Comparison of ENCODE assay signal across 32 mouse cellular contexts in the genomic region with DNA sequence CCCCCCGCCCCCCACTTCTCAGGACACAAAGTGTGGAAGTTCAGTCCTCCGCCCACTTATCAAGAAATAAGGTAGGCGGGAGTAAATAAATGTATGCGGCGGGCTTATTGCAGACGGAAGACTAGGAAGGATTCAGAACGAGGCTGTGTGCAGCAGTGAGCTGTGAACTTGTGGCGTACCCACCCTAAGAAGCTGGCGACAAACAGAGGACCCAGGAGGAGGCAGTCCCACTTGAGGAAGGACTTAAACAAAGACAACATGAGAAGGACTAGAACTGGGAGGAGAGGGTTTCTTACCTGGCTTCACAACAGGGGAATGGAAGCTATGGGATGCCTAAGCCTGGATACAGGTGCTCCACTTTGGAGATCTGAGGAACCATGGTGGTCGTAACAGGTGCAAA. TPM values are rescaled to one million over a fixed set of nuclear protein-coding genes. Genes with fewer than 3 reads are reported as not detected.
A peak's percentile ranks its signal among the peaks of the same experiment; 100 is the strongest.
DNase-seq lines count a peak whose midpoint lies in the region; ATAC-seq and TF ChIP-seq lines count a peak whose summit lies in the region.
"Had no signal": no experiment of that assay in that cellular context is flagged by ENCODE, and none has a peak within 500 bp of the region (broad histone marks: within the 10 kb centered on the region; RNA-seq: fewer than 3 reads in every experiment).

No protein-coding gene starts in this region.

- no peak for ATAC-seq in forebrain, embryonic 11.5 days (replicated peaks; ENCODE audit: low FRiP score)
- ATAC-seq in forebrain, embryonic 12.5 days (ENCODE audit: low FRiP score): no peak
- no peak for ATAC-seq in midbrain, embryonic 11.5 days (ENCODE audit: low FRiP score)
- ATAC-seq: CD4-positive, CD25-positive, alpha-beta regulatory T cell, adult 4 months; forebrain, embryonic 14.5 days; forebrain, embryonic 16.5 days; Patski had no signal

- H3K4me1 ChIP-seq in forebrain, embryonic 11.5 days (replicated peaks; ENCODE audit: control insufficient read depth, insufficient read depth, low read length): no peaks in the 10 kb centered on the region
- no peaks in the 10 kb centered on the region for H3K4me1 ChIP-seq in forebrain, embryonic 12.5 days
- no peaks in the 10 kb centered on the region for H3K4me1 ChIP-seq in midbrain, embryonic 11.5 days (ENCODE audit: control insufficient read depth, insufficient read depth, low read length)
- H3K4me1 ChIP-seq in midbrain, embryonic 10.5 days: no peaks in the 10 kb centered on the region
- peaks cover 44% of the 10 kb centered on the region for H3K4me1 ChIP-seq in E14TG2a.4 (replicated peaks; ENCODE audit: low read depth, low read length)
- H3K4me1 ChIP-seq: embryonic facial prominence, embryonic 13.5 days; embryonic facial prominence, embryonic 15.5 days; forebrain, embryonic 10.5 days had no signal

- H3K4me3 ChIP-seq in forebrain, embryonic 11.5 days (ENCODE audit: low read depth, low read length): no peak overlapping the region
- no peak overlapping the region for H3K4me3 ChIP-seq in forebrain, embryonic 12.5 days (replicated peaks)
- H3K4me3 ChIP-seq in midbrain, embryonic 11.5 days (ENCODE audit: low read depth, low read length): no peak overlapping the region
- H3K4me3 ChIP-seq in midbrain, embryonic 10.5 days: no peak overlapping the region
- peak overlapping the region; percentile 65 for H3K4me3 ChIP-seq in E14TG2a.4 (replicated peaks; ENCODE audit: low read length)
- H3K4me3 ChIP-seq: embryonic facial prominence, embryonic 13.5 days; embryonic facial prominence, embryonic 15.5 days; erythroblast, embryonic 14.5 days; forebrain, embryonic 10.5 days had no signal

- no peaks in the 10 kb centered on the region for H3K9me3 ChIP-seq in forebrain, embryonic 11.5 days (ENCODE audit: control insufficient read depth, low read length)
- H3K9me3 ChIP-seq in forebrain, embryonic 12.5 days: no peaks in the 10 kb centered on the region
- no peaks in the 10 kb centered on the region for H3K9me3 ChIP-seq in midbrain, embryonic 11.5 days (ENCODE audit: control insufficient read depth, low read length)
- H3K9me3 ChIP-seq in midbrain, embryonic 10.5 days (replicated peaks): peaks cover 6% of the 10 kb centered on the region; the same call in 1 of the 2 replicates
- H3K9me3 ChIP-seq in E14TG2a.4 (ENCODE audit: low read length): no peaks in the 10 kb centered on the region
- H3K9me3 ChIP-seq: embryonic facial prominence, embryonic 13.5 days; embryonic facial prominence, embryonic 15.5 days; G1E had no signal

- peaks cover 3% of the 10 kb centered on the region; the same call in 1 of the 2 replicates for H3K36me3 ChIP-seq in forebrain, embryonic 11.5 days (ENCODE audit: control insufficient read depth, insufficient read depth, low read length)
- peaks cover 36% of the 10 kb centered on the region for H3K36me3 ChIP-seq in forebrain, embryonic 12.5 days (replicated peaks)
- H3K36me3 ChIP-seq in midbrain, embryonic 11.5 days (ENCODE audit: control insufficient read depth, insufficient read depth, low read length): peaks cover 5% of the 10 kb centered on the region; the same call in 1 of the 2 replicates
- peaks cover 84% of the 10 kb centered on the region for H3K36me3 ChIP-seq in midbrain, embryonic 10.5 days
- H3K36me3 ChIP-seq in E14TG2a.4 (ENCODE audit: insufficient read depth, low read length): peaks cover 46% of the 10 kb centered on the region

- no peak overlapping the region for H3K9ac ChIP-seq in forebrain, embryonic 11.5 days (ENCODE audit: low read length)
- no peak overlapping the region for H3K9ac ChIP-seq in forebrain, embryonic 12.5 days
- no peak overlapping the region for H3K9ac ChIP-seq in midbrain, embryonic 11.5 days (ENCODE audit: low read length)
- H3K9ac ChIP-seq: embryonic facial prominence, embryonic 13.5 days; embryonic facial prominence, embryonic 15.5 days had no signal

- H3K27me3 ChIP-seq in forebrain, embryonic 11.5 days (ENCODE audit: control insufficient read depth, insufficient read depth, low read length): no peaks in the 10 kb centered on the region
- no peaks in the 10 kb centered on the region for H3K27me3 ChIP-seq in forebrain, embryonic 12.5 days
- no peaks in the 10 kb centered on the region for H3K27me3 ChIP-seq in midbrain, embryonic 11.5 days (ENCODE audit: control insufficient read depth, insufficient read depth, low read length)
- H3K27me3 ChIP-seq in midbrain, embryonic 10.5 days (ENCODE audit: low read depth, poor library complexity, severe bottlenecking): no peaks in the 10 kb centered on the region
- no peaks in the 10 kb centered on the region for H3K27me3 ChIP-seq in E14TG2a.4 (ENCODE audit: insufficient read depth, low read length)
- H3K27me3 ChIP-seq: CH12.LX; embryonic facial prominence, embryonic 13.5 days; embryonic facial prominence, embryonic 15.5 days; Patski had no signal

- no peak overlapping the region for H3K4me2 ChIP-seq in forebrain, embryonic 11.5 days (ENCODE audit: low read depth, low read length, severe bottlenecking)
- H3K4me2 ChIP-seq in forebrain, embryonic 12.5 days: no peak overlapping the region
- no peak overlapping the region for H3K4me2 ChIP-seq in midbrain, embryonic 11.5 days
- H3K4me2 ChIP-seq: embryonic facial prominence, embryonic 13.5 days; embryonic facial prominence, embryonic 15.5 days had no signal

- intact Hi-C loops in gastrocnemius, postnatal 14 days (cut with DNase I; ENCODE audit: low total_unique reads): loop anchor here (5.0 kb wide), 1 partner anchor 101 kb away; no protein-coding TSS in a partner anchor

- WGBS in forebrain, embryonic 11.5 days: 94% methylated on average over 10 of the region's 10 CpGs
- 95% methylated on average over 10 of the region's 10 CpGs for WGBS in forebrain, embryonic 12.5 days
- WGBS in midbrain, embryonic 11.5 days: 94% methylated on average over 10 of the region's 10 CpGs
- 96% methylated on average over 10 of the region's 10 CpGs for WGBS in midbrain, embryonic 10.5 days

- no peak overlapping the region for H3K27ac ChIP-seq in forebrain, embryonic 11.5 days (ENCODE audit: low read depth, low read length)
- H3K27ac ChIP-seq in forebrain, embryonic 12.5 days: no peak overlapping the region
- H3K27ac ChIP-seq in midbrain, embryonic 11.5 days (ENCODE audit: low read depth, low read length): no peak overlapping the region
- H3K27ac ChIP-seq in midbrain, embryonic 10.5 days (replicated peaks): no peak overlapping the region
- H3K27ac ChIP-seq: embryonic facial prominence, embryonic 13.5 days; embryonic facial prominence, embryonic 15.5 days; forebrain, embryonic 10.5 days had no signal

- no peak for TF ChIP-seq CTCF in E14TG2a.4 (conservative IDR thresholded peaks at IDR 0.05; ENCODE audit: low read length)

- peak; percentile 33 for DNase-seq in forebrain, embryonic 11.5 days (ENCODE audit: low spot score)
- peak; percentile 54 for DNase-seq in midbrain, embryonic 11.5 days (ENCODE audit: low spot score, missing footprints)
- DNase-seq in midbrain, embryonic 10.5 days (ENCODE audit: low spot score): no peak
- peak; percentile 27 for DNase-seq in ZHBTc4 (ENCODE audit: low read depth, low spot score)
- DNase-seq in gastrocnemius, postnatal 14 days: no peak
- DNase-seq: adrenal gland, adult 2 months; adrenal gland, postnatal 10 days; adrenal gland, postnatal 25 days; B cell, adult 2 months; cerebellum, adult 11 months; cerebellum, adult 18-20 months; cerebellum, adult 8-10 months; cerebellum, adult 9-11 months; cerebellum, postnatal 14 days; cerebellum, postnatal 36 days; embryo, embryonic 11 days had no signal

RNA-seq across cellular contexts. Expression of gene Cldn22, which starts 19.4 kb away (rescaled TPM):
- not detected in 2 replicates for polyA plus RNA-seq in forebrain, embryonic 11.5 days (2014; fragmentation: Nextera tagmentation; extraction: Ambion mirVana)
- not detected in 2 replicates for polyA plus RNA-seq in forebrain, embryonic 12.5 days (2016; fragmentation: Nextera tagmentation; extraction: Ambion mirVana)
- not detected in 2 replicates for polyA plus RNA-seq in midbrain, embryonic 11.5 days (2014; fragmentation: Nextera tagmentation; extraction: Ambion mirVana)
- not detected in 2 replicates for polyA plus RNA-seq in midbrain, embryonic 10.5 days (2016; fragmentation: Nextera tagmentation; extraction: Ambion mirVana)
- total RNA-seq in gastrocnemius, postnatal 14 days (2021): under 1 TPM in 1 of 2 experiments, not detected in 1; 0.29 TPM
- total RNA-seq: adrenal gland, postnatal 4 days; CH12.LX; common myeloid progenitor, adult 5-6 weeks had no signal
- polyA plus RNA-seq: brain, embryonic 14.5 days; CD4-positive, CD25-positive, alpha-beta regulatory T cell, adult 4 months; embryonic facial prominence, embryonic 11.5 days; embryonic facial prominence, embryonic 13.5 days; embryonic facial prominence, embryonic 15.5 days; erythroblast, embryonic 14.5 days; forebrain, embryonic 10.5 days; forebrain, embryonic 14.5 days; forebrain, embryonic 16.5 days; G1E; Patski had no signal

RNA-seq across cellular contexts. Expression of gene Cldn24, which starts 21.7 kb away (rescaled TPM):
- polyA plus RNA-seq in forebrain, embryonic 11.5 days (2014; fragmentation: Nextera tagmentation; extraction: Ambion mirVana): not detected in 2 replicates
- polyA plus RNA-seq in forebrain, embryonic 12.5 days (2016; fragmentation: Nextera tagmentation; extraction: Ambion mirVana): not detected in 2 replicates
- not detected in 2 replicates for polyA plus RNA-seq in midbrain, embryonic 11.5 days (2014; fragmentation: Nextera tagmentation; extraction: Ambion mirVana)
- polyA plus RNA-seq in midbrain, embryonic 10.5 days (2016; fragmentation: Nextera tagmentation; extraction: Ambion mirVana): not detected in 2 replicates
- not detected for total RNA-seq in gastrocnemius, postnatal 14 days (2021)
- total RNA-seq: adrenal gland, adult 2 months; adrenal gland, postnatal 10 days; adrenal gland, postnatal 25 days; adrenal gland, postnatal 4 days; CH12.LX; common myeloid progenitor, adult 5-6 weeks had no signal
- polyA plus RNA-seq: adrenal gland, adult 2 months; brain, embryonic 14.5 days; CD4-positive, CD25-positive, alpha-beta regulatory T cell, adult 4 months; embryonic facial prominence, embryonic 11.5 days; embryonic facial prominence, embryonic 13.5 days; embryonic facial prominence, embryonic 15.5 days; erythroblast, embryonic 14.5 days; forebrain, embryonic 10.5 days; forebrain, embryonic 14.5 days; forebrain, embryonic 16.5 days; G1E had no signal

Comparison
In these comparisons a context has a peak if more than half of its experiments do, and no peak if none do; other contexts are left out.
1. DNase-seq: peak in forebrain, embryonic 11.5 days (single experiment), midbrain, embryonic 11.5 days (single experiment) and ZHBTc4 (single experiment); none in midbrain, embryonic 10.5 days (single experiment) and gastrocnemius, postnatal 14 days (single experiment).